Comparison of ENCODE assay signal across 16 mouse cellular contexts in genomic region chr14:23451681-23452080, GRCm38 (mm10).
"Had no signal": no experiment of that assay in that cellular context is flagged by ENCODE, and none has a peak within 500 bp of the region (broad histone marks: within the 10 kb centered on the region; RNA-seq: fewer than 3 reads in every experiment).

No protein-coding gene starts in this region.

- H3K4me2 ChIP-seq: lung, embryonic 15.5 days; midbrain, embryonic 11.5 days; midbrain, embryonic 13.5 days; midbrain, embryonic 15.5 days; neural tube, embryonic 12.5 days; stomach, embryonic 15.5 days had no signal

- H3K9ac ChIP-seq: lung, embryonic 15.5 days; midbrain, embryonic 13.5 days; midbrain, embryonic 15.5 days; neural tube, embryonic 12.5 days; stomach, embryonic 15.5 days had no signal

- H3K36me3 ChIP-seq: lung, embryonic 15.5 days; midbrain, embryonic 13.5 days; midbrain, embryonic 15.5 days; neural tube, embryonic 12.5 days; stomach, embryonic 15.5 days had no signal

- H3K4me1 ChIP-seq: lung, embryonic 15.5 days; megakaryocyte, embryonic 14.5 days; midbrain, embryonic 13.5 days; midbrain, embryonic 15.5 days; stomach, embryonic 15.5 days had no signal

- ATAC-seq: lung, postnatal 0 days; midbrain, embryonic 13.5 days; midbrain, embryonic 15.5 days had no signal

- DNase-seq: lung, adult 2 months; lung, postnatal 14 days; lung, postnatal 36 days; right cerebral cortex, postnatal 14 days; thymus, adult 2 months; thymus, postnatal 25 days had no signal

- H3K9me3 ChIP-seq: lung, embryonic 15.5 days; megakaryocyte, embryonic 14.5 days; midbrain, embryonic 13.5 days; midbrain, embryonic 15.5 days; neural tube, embryonic 12.5 days; stomach, embryonic 15.5 days had no signal

- H3K27ac ChIP-seq: lung, embryonic 15.5 days; macrophage; midbrain, embryonic 13.5 days; midbrain, embryonic 15.5 days; neural tube, embryonic 12.5 days; stomach, embryonic 15.5 days; stomach, postnatal 0 days had no signal

- H3K27me3 ChIP-seq: lung, embryonic 15.5 days; megakaryocyte, embryonic 14.5 days; midbrain, embryonic 13.5 days; midbrain, embryonic 15.5 days; neural tube, embryonic 12.5 days; stomach, embryonic 15.5 days had no signal

- H3K4me3 ChIP-seq: lung, embryonic 15.5 days; megakaryocyte, embryonic 14.5 days; midbrain, embryonic 13.5 days; midbrain, embryonic 15.5 days; neural tube, embryonic 12.5 days; stomach, embryonic 15.5 days had no signal
